Mouse (Mus musculus): ENCODE measurements at regions not wholly inside any gene's neighbourhood (a gene's known extent, or its start where the extent isn't known, plus 50 kb on each side); places are given as distances from the start of the nearest gene placed in this dataset.

DNA sequence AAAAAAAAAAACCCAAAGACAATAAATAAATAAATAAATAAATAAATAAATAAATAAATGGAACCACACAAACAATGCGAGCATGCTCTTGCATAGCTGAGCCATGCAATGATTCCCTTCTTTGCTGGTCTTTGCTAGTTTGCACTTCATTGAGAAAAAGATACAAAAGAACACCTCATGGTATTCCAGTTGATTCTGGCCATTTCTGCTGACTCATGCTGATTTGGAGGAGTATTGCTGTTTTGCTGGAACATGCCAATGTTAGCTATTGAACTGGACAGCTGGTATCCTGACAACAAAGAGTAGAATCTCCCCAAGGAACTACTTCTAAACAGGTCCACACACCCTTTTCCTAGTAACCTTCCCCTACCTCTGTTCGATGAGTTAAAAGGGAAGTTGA is 60.2 kb downstream of the Htr1a start:
- intact Hi-C loops (cut with DNase I), result no loop called here

DNA sequence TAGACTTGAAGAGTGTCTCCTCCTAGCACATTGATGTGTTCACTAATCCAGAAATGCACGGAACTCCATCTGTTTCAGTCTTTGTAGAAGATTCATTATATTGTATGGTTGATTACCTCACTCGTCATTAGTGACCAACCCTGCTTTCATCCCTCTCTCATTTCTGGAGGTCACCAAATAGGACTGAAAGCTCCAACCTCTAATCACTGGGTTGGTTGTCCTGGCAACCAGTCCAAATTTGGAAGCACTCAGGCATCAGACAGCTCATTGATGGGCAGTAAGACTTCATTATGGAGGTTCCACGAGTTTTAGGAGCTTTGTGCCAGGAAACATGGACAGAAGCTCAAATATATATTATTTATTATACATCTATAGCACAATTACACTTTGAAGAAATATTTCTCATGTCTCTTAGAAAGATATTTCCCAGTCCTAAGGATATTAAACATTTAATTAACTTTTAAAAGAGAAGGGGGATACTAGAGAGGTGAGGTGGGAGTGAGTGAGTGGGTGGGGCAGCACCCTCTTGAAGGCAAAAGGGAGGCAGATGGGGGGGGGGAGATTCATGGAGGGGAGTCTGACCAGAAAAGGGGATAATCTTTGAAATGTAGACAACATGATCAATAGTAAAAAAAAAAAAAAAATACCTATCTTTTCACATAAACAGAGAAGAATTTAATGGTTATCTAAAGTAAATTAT is 94.7 kb downstream of the Htr1a start:
- intact Hi-C loops (cut with DNase I), result no loop called here
- no peak for DNase-seq (ENCODE audit: low spot score in 2 of 2)

More for the DNA sequence above, 60.2 kb downstream of the Htr1a start:
- DNase-seq (ENCODE audit: low spot score in 2 of 2), result no peak

DNA sequence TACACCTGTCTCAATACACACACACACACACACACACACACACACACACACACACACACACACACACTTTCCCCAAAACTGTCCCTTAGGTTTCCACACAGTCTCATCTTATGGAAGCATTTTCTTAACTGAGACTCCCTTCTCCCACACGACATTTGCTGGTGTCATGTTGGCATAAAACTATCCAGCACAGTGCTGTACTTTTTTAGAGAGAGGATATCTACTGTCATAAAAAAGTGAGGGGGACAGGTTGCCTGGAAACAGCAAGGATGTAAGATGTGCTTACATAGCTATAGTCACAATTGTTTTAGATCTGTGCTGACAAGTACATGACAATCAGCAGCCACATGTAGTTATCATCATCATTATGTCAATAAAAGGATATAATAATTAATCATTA is 129.8 kb downstream of the Htr1a start:
- intact Hi-C loops (cut with DNase I), result no loop called here
- peak; percentile 5 to 38 for DNase-seq (ENCODE audit: low spot score in 2 of 2)

DNA sequence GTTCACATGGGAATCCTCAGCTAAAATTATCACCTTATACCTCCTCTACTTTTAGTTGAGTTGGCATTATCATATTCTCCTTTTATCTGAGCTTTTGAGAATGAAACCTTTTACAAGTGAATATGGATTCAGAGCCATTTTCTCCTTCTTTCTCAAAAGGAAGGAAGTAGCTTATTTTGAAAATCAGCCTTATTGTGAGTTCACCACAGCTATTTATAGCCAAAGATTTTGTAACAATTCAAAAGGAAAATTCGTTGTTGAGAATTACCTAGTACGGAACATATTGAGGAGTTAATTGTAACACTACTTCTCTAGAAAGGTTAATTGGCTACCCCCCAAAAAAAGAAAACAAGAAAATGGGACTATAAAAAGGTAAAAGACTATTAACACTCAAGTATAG is 163.0 kb downstream of the Htr1a start:
- intact Hi-C loops (cut with DNase I), result no loop called here
- no peak for DNase-seq (ENCODE audit: low spot score in 2 of 2)

DNA sequence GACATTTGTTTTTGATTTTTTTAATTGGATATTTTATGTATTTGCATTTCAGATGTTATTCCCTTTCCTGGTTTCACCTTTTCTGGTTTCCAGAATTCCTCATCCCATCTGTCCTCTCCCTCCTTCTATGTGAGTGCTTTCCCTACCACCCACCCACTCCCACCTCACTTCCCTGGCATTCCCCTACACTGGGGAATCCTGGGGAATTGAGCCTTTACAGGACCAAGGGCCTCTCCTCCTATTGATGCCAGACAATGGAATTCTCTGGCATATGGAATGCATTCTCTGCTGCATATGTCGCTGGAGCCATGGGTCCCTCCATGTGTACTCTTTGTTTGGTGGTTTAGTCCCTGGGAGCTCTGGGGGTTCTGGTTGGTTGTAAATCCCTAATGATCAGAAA is 175.9 kb downstream of the Htr1a start:
- intact Hi-C loops (cut with DNase I), result no loop called here
- no peak for DNase-seq (ENCODE audit: low spot score in 2 of 2)

DNA sequence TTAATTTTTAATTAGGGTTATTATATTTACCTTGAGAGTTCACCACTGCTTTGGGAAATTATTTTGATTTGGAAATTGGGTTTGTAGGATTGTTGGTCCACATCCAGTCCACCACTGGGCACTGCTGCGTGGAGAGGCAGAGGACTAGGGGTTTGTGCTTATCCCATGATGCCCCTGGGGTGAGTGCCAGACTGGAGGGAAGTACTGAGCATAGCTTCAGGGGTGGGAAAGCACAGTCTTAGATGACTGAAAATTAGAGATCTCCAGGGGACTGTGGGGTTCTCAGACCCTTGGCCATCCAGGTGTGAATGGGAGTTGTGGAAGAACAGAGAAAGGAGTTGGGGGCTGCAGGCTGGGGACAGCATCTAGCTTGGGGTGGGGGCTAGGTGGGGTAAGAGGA is 177.4 kb downstream of the Htr1a start:
- DNase-seq (ENCODE audit: low spot score in 2 of 2), result no peak
- intact Hi-C loops (cut with DNase I), result no loop called here

DNA sequence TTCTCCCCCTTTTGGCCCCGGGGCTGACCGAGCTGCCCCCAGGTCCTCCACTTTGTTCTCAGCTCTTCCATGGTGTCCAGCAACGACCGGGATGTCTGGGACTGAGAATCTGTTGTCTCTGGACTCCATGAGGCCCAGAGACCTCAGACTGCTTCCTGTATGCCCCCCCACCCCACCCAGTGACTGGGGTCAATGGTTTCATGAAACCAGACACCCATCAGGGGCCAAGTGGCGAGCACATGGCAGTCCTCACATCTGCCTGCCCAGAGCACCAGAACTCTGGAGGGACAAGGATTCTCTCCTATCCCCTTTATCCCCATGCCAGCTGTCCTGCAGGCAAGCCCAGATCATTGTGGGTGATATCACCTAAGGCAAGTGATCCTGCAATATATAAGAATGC is 185.2 kb downstream of the Htr1a start:
- no peak for DNase-seq (ENCODE audit: low spot score in 2 of 2)
- intact Hi-C loops (cut with DNase I), result no loop called here

DNA sequence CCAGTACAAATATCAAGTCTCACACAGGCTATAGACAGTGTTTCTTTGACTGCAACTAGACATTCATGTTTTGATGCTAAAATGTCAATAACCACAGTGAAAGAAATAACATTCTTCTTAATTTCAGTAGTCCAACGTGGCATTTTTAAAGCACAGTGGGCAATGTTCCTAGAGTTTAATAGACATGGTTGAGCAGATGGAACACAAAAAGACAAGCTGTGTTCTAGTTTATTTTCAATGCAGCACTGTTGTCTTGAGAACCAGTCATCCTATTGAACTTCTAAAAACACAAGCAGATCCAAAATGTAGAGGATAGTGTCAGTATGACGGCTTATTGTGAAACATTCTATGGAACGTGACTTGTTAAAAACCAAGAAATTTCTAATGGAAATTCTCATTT is 205.2 kb downstream of the Htr1a start:
- intact Hi-C loops (cut with DNase I), result no loop called here
- DNase-seq (ENCODE audit: low spot score in 2 of 2), result peak in 1 of 2 experiments; percentile 39
